Mouse (Mus musculus): Measurements from ENCODE around the gene Kcnh2.

Gene Kcnh2

GRCm38 (mm10) chr5:24319776-24320466 lies 31.5 kb downstream of the Kcnh2 start:
- DNase-seq (ENCODE audit: low spot score in 2 of 2) = no peak

- no peak for DNase-seq (ENCODE audit: low spot score in 2 of 2)
These were observed 42.2 kb downstream of the Kcnh2 start for GRCm38 (mm10) chr5:24309223-24309622.

GRCm38 (mm10) chr5:24308621-24309020 lies 42.8 kb downstream of the Kcnh2 start:
- DNase-seq (ENCODE audit: low spot score in 2 of 2) = no peak

- no peak for DNase-seq (ENCODE audit: low spot score in 2 of 2)
These were observed 44.2 kb downstream of the Kcnh2 start for GRCm38 (mm10) chr5:24307118-24307777.

- no peak for DNase-seq (ENCODE audit: low spot score in 2 of 2)
These were observed 48.2 kb downstream of the Kcnh2 start for GRCm38 (mm10) chr5:24303199-24303598.

- no peak for DNase-seq (ENCODE audit: low spot score in 2 of 2)
These were observed 51.4 kb downstream of the Kcnh2 start for GRCm38 (mm10) chr5:24299845-24300589.

- no peak for DNase-seq (ENCODE audit: low spot score in 2 of 2)
These were observed 59.5 kb downstream of the Kcnh2 start for GRCm38 (mm10) chr5:24291954-24292353.

- DNase-seq (ENCODE audit: low spot score in 2 of 2) = no peak
These were observed 65.0 kb downstream of the Kcnh2 start for GRCm38 (mm10) chr5:24286221-24286970.

GRCm38 (mm10) chr5:24284145-24284544 lies 67.3 kb downstream of the Kcnh2 start:
- DNase-seq (ENCODE audit: low spot score in 2 of 2) = no peak

- no peak for DNase-seq (ENCODE audit: low spot score in 2 of 2)
These were observed 68.2 kb downstream of the Kcnh2 start for GRCm38 (mm10) chr5:24283181-24283580.

- no peak for DNase-seq (ENCODE audit: low spot score in 2 of 2)
These were observed 70.9 kb downstream of the Kcnh2 start for GRCm38 (mm10) chr5:24280523-24280922.

- no peak for DNase-seq (ENCODE audit: low spot score in 2 of 2)
These were observed 71.9 kb downstream of the Kcnh2 start for GRCm38 (mm10) chr5:24279527-24279926.

GRCm38 (mm10) chr5:24278206-24278605 lies 73.2 kb downstream of the Kcnh2 start:
- no peak for DNase-seq (ENCODE audit: low spot score in 2 of 2)

- no peak for DNase-seq (ENCODE audit: low spot score in 2 of 2)
These were observed 77.5 kb downstream of the Kcnh2 start for GRCm38 (mm10) chr5:24273683-24274621.

GRCm38 (mm10) chr5:24270941-24271340 lies 80.5 kb downstream of the Kcnh2 start:
- DNase-seq (ENCODE audit: low spot score in 2 of 2) = no peak

Measured in frontal cortex, postnatal 36 days (tissue).